Mouse (Mus musculus): ENCODE data around the gene Camk1d.

DNA sequence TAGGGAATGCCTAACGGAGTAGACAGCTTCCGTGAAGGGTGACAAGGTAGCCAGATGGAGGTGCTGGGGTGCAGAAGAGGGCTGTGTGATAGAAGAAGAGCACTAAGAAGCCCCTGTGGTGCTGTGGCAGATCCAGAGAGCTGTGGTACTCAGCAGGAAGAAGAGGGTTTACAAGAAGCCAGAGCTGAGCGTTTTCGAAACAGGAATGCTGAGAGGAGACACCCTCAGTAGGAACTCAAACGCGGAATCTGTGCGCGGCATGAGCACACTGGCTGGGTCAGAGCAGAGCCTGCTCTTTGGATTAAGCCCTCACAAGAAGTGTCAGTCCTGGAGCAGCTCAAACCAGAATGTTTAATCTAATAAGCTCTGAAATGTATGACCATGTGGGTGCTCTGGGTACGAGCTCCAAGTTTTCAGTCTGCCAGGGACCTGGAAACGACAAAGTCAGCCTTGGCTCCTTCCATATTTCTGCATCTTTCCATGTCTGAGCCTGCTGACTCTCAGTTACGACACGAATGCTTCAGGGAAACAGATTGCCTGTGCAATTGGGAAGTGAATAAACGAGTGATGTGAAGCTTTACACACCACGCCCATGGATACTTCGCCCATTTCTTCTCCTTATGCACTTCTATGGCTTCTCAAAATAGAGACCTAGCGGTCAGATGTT, 278.6 kb downstream of the Camk1d start:
- TF ChIP-seq POLR2A (IDR thresholded peaks at IDR 0.05; ENCODE audit: control insufficient read depth, extremely low read depth, insufficient read depth, low read length, poor library complexity) = no peak
- no peak for TF ChIP-seq CTCF (IDR thresholded peaks at IDR 0.05; ENCODE audit: borderline replicate concordance, control insufficient read depth, extremely low read depth, insufficient read depth, low read length, poor library complexity)
